11 mouse cellular contexts compared by ENCODE assay signal in genomic region chr10:40259542-40259941, GRCm38 (mm10). TPM values are rescaled to one million over a fixed set of nuclear protein-coding genes. Genes with fewer than 3 reads are reported as not detected.
DNase-seq lines count a peak whose midpoint lies in the region; ATAC-seq and TF ChIP-seq lines count a peak whose summit lies in the region.
"Had no signal": no experiment of that assay in that cellular context is flagged by ENCODE, and none has a peak within 500 bp of the region (broad histone marks: within the 10 kb centered on the region; RNA-seq: fewer than 3 reads in every experiment).

No protein-coding gene starts in this region.

- H3K4me1 ChIP-seq in forebrain, embryonic 15.5 days = peaks cover 13% of the 10 kb centered on the region
- 0 out of 2 replicates have a peak, but pooled peaks cover 4% of the 10 kb centered on the region for H3K4me1 ChIP-seq in forebrain, postnatal 0 days (ENCODE audit: insufficient read depth)
- no peaks in the 10 kb centered on the region; the same call in 1 of the 2 replicates for H3K4me1 ChIP-seq in lung, postnatal 0 days (ENCODE audit: insufficient read depth, low read depth, low read length)
- peaks cover 25% of the 10 kb centered on the region for H3K4me1 ChIP-seq in liver, embryonic 16.5 days (ENCODE audit: control insufficient read depth, low read depth, low read length)

- no peak for DNase-seq in forebrain, postnatal 0 days
- no peak for DNase-seq in lung, postnatal 0 days (ENCODE audit: low spot score)
- no peak for DNase-seq in lung, postnatal 25 days (ENCODE audit: low spot score)
- peak; percentile 22 for DNase-seq in embryo, embryonic 11 days
- DNase-seq in T-cell, adult 2 months (ENCODE audit: low spot score) = no peak
- DNase-seq: adrenal gland, adult 8-10 months; cerebellum, adult 11-12 months had no signal

- H3K4me3 ChIP-seq in forebrain, embryonic 15.5 days = no peak overlapping the region
- H3K4me3 ChIP-seq in forebrain, postnatal 0 days (ENCODE audit: low read depth, low read length) = no peak overlapping the region
- no peak overlapping the region for H3K4me3 ChIP-seq in lung, postnatal 0 days (ENCODE audit: low read depth, low read length)
- H3K4me3 ChIP-seq in liver, embryonic 16.5 days (ENCODE audit: low read depth, low read length) = no peak overlapping the region; the same call in 1 of the 2 replicates

- TF ChIP-seq EP300 in lung, postnatal 0 days (IDR thresholded peaks at IDR 0.05) = no peak

- H3K4me2 ChIP-seq in forebrain, embryonic 15.5 days (replicated peaks) = 0 out of 2 replicates have a peak overlapping the region, but pooled peaks have one; percentile 86
- no peak overlapping the region for H3K4me2 ChIP-seq in forebrain, postnatal 0 days (ENCODE audit: low read depth)
- H3K4me2 ChIP-seq in lung, postnatal 0 days (replicated peaks; ENCODE audit: low read depth, low read length) = peak overlapping the region; percentile 77; the same call in 1 of the 2 replicates
- H3K4me2 ChIP-seq in liver, embryonic 16.5 days (ENCODE audit: low read depth, low read length) = peak overlapping the region; percentile 98

- H3K9me3 ChIP-seq in forebrain, embryonic 15.5 days = no peaks in the 10 kb centered on the region
- H3K9me3 ChIP-seq in forebrain, postnatal 0 days (ENCODE audit: low read length) = no peaks in the 10 kb centered on the region
- H3K9me3 ChIP-seq in lung, postnatal 0 days (ENCODE audit: low read length) = no peaks in the 10 kb centered on the region
- no peaks in the 10 kb centered on the region for H3K9me3 ChIP-seq in liver, embryonic 16.5 days (replicated peaks; ENCODE audit: control insufficient read depth, low read length)

- H3K9ac ChIP-seq in forebrain, embryonic 15.5 days (replicated peaks) = no peak overlapping the region
- no peak overlapping the region for H3K9ac ChIP-seq in forebrain, postnatal 0 days
- H3K9ac ChIP-seq in lung, postnatal 0 days (replicated peaks; ENCODE audit: low read depth) = no peak overlapping the region
- no peak overlapping the region for H3K9ac ChIP-seq in liver, embryonic 16.5 days (ENCODE audit: low read depth, low read length)
- H3K9ac ChIP-seq: hindbrain, embryonic 14.5 days had no signal

- 23% methylated on average over 8 of the region's 8 CpGs for WGBS in forebrain, embryonic 15.5 days
- WGBS in forebrain, postnatal 0 days = 21% methylated on average over 8 of the region's 8 CpGs
- 16% methylated on average over 8 of the region's 8 CpGs for WGBS in lung, postnatal 0 days
- WGBS in liver, embryonic 16.5 days (ENCODE audit: insufficient replicate concordance) = 10% methylated on average over 8 of the region's 8 CpGs

- no peaks in the 10 kb centered on the region for H3K36me3 ChIP-seq in forebrain, embryonic 15.5 days
- H3K36me3 ChIP-seq in forebrain, postnatal 0 days (ENCODE audit: insufficient read depth) = 0 out of 2 replicates have a peak, but pooled peaks cover under 1% of the 10 kb centered on the region
- no peaks in the 10 kb centered on the region for H3K36me3 ChIP-seq in lung, postnatal 0 days (ENCODE audit: insufficient read depth, low read length)
- no peaks in the 10 kb centered on the region for H3K36me3 ChIP-seq in liver, embryonic 16.5 days (ENCODE audit: control insufficient read depth, insufficient read depth)

- ATAC-seq in forebrain, embryonic 15.5 days (replicated peaks) = no peak
- ATAC-seq in forebrain, postnatal 0 days = no peak
- ATAC-seq in lung, postnatal 0 days = no peak
- ATAC-seq in liver, embryonic 16.5 days (ENCODE audit: low read depth) = no peak
- no peak for ATAC-seq in megakaryocyte-erythroid progenitor cell, adult 5-6 weeks (replicated peaks; ENCODE audit: low FRiP score, low TSS enrichment, poor library complexity, severe bottlenecking)

- TF ChIP-seq CTCF in forebrain, postnatal 0 days (IDR thresholded peaks at IDR 0.05; ENCODE audit: low read depth) = no peak
- TF ChIP-seq CTCF in lung, postnatal 0 days (IDR thresholded peaks at IDR 0.05) = no peak

- no peaks in the 10 kb centered on the region for H3K27me3 ChIP-seq in forebrain, embryonic 15.5 days
- H3K27me3 ChIP-seq in forebrain, postnatal 0 days (ENCODE audit: insufficient read depth, low read length) = no peaks in the 10 kb centered on the region
- H3K27me3 ChIP-seq in lung, postnatal 0 days (replicated peaks; ENCODE audit: insufficient read depth, low read length) = no peaks in the 10 kb centered on the region
- H3K27me3 ChIP-seq in liver, embryonic 16.5 days (ENCODE audit: control insufficient read depth, insufficient read depth, low read depth, low read length) = no peaks in the 10 kb centered on the region

- H3K27ac ChIP-seq in forebrain, embryonic 15.5 days (replicated peaks) = no peak overlapping the region
- H3K27ac ChIP-seq in forebrain, postnatal 0 days (ENCODE audit: low read depth, low read length) = no peak overlapping the region
- no peak overlapping the region for H3K27ac ChIP-seq in lung, postnatal 0 days (ENCODE audit: low read length)
- peak overlapping the region; percentile 60 for H3K27ac ChIP-seq in liver, embryonic 16.5 days (ENCODE audit: low read length)

RNA-seq across cellular contexts. Expression of gene Gtf3c6, which starts 1.6 kb away (rescaled TPM):
- polyA plus RNA-seq in forebrain, embryonic 15.5 days (2015; fragmentation: Nextera tagmentation; extraction: Ambion mirVana) = 87.9 and 88.1 TPM in 2 replicates
- total RNA-seq in forebrain, postnatal 0 days (2014; rRNA removed) = 35.0 and 41.9 TPM in 2 replicates
- polyA plus RNA-seq in forebrain, postnatal 0 days (2015; fragmentation: Nextera tagmentation; extraction: Ambion mirVana) = 45.4 and 55.0 TPM in 2 replicates
- polyA plus RNA-seq in lung, postnatal 0 days (2015; fragmentation: Nextera tagmentation; extraction: Ambion mirVana) = 35.2 and 40.0 TPM in 2 replicates
- polyA plus RNA-seq in liver, embryonic 16.5 days (2015; fragmentation: Nextera tagmentation; extraction: Ambion mirVana) = 22.7 and 28.4 TPM in 2 replicates
- total RNA-seq in megakaryocyte-erythroid progenitor cell, adult 5-6 weeks (2014; fragmentation: Nextera tagmentation) = 66.5 and 85.8 TPM in 2 replicates
- 152 and 249 TPM in 2 replicates for total RNA-seq in megakaryocyte-erythroid progenitor cell, adult 5-6 weeks (2017)

RNA-seq across cellular contexts. Expression of gene Rpf2, which starts 12.7 kb away (rescaled TPM):
- polyA plus RNA-seq in forebrain, embryonic 15.5 days (2015; fragmentation: Nextera tagmentation; extraction: Ambion mirVana) = 72.9 and 80.1 TPM in 2 replicates
- total RNA-seq in forebrain, postnatal 0 days (2014; rRNA removed) = 39.9 and 43.9 TPM in 2 replicates
- polyA plus RNA-seq in forebrain, postnatal 0 days (2015; fragmentation: Nextera tagmentation; extraction: Ambion mirVana) = 66.7 and 74.3 TPM in 2 replicates
- 19.0 and 20.4 TPM in 2 replicates for polyA plus RNA-seq in lung, postnatal 0 days (2015; fragmentation: Nextera tagmentation; extraction: Ambion mirVana)
- polyA plus RNA-seq in liver, embryonic 16.5 days (2015; fragmentation: Nextera tagmentation; extraction: Ambion mirVana) = 23.6 and 25.9 TPM in 2 replicates
- total RNA-seq in megakaryocyte-erythroid progenitor cell, adult 5-6 weeks (2014; fragmentation: Nextera tagmentation) = 70.6 and 102 TPM in 2 replicates
- 263 and 350 TPM in 2 replicates for total RNA-seq in megakaryocyte-erythroid progenitor cell, adult 5-6 weeks (2017)

RNA-seq across cellular contexts. Expression of gene Amd1, which starts 42.4 kb away (rescaled TPM):
- polyA plus RNA-seq in forebrain, embryonic 15.5 days (2015; fragmentation: Nextera tagmentation; extraction: Ambion mirVana) = 41.8 and 43.2 TPM in 2 replicates
- total RNA-seq in forebrain, postnatal 0 days (2014; rRNA removed) = 73.9 and 75.1 TPM in 2 replicates
- polyA plus RNA-seq in forebrain, postnatal 0 days (2015; fragmentation: Nextera tagmentation; extraction: Ambion mirVana) = 35.0 and 38.0 TPM in 2 replicates
- 25.5 and 27.3 TPM in 2 replicates for polyA plus RNA-seq in lung, postnatal 0 days (2015; fragmentation: Nextera tagmentation; extraction: Ambion mirVana)
- 33.5 and 37.6 TPM in 2 replicates for polyA plus RNA-seq in liver, embryonic 16.5 days (2015; fragmentation: Nextera tagmentation; extraction: Ambion mirVana)
- total RNA-seq in megakaryocyte-erythroid progenitor cell, adult 5-6 weeks (2014; fragmentation: Nextera tagmentation) = 196 and 233 TPM in 2 replicates
- total RNA-seq in megakaryocyte-erythroid progenitor cell, adult 5-6 weeks (2017) = 272 and 286 TPM in 2 replicates
